Mouse (Mus musculus) lung, adult 2 months (tissue): Measurements from ENCODE around the gene Syndig1.

Experiments
- CTCF ChIP-seq: fragments of 200-500 bp; IDR thresholded peaks from 2 replicates; pipeline ENCODE4 v1.5.1; 2011; ENCODE audit warnings: mild to moderate bottlenecking, low read length, control low read depth; ENCODE audit not compliant: insufficient read depth
- POLR2A ChIP-seq: fragments of 200-500 bp; IDR thresholded peaks from 2 replicates; pipeline ENCODE4 v1.6.1; 2011; ENCODE audit warnings: low read depth, mild to moderate bottlenecking, control low read depth, low read length, borderline replicate concordance; ENCODE audit errors: extremely low read depth

- TF ChIP-seq CTCF (no peak), POLR2A (no peak)
Measured at GRCm38 (mm10) chr2:149923561-149923960, 94.5 kb downstream of the Syndig1 start.
